Mouse (Mus musculus): ENCODE measurements around the gene Dpy19l3.

DNA sequence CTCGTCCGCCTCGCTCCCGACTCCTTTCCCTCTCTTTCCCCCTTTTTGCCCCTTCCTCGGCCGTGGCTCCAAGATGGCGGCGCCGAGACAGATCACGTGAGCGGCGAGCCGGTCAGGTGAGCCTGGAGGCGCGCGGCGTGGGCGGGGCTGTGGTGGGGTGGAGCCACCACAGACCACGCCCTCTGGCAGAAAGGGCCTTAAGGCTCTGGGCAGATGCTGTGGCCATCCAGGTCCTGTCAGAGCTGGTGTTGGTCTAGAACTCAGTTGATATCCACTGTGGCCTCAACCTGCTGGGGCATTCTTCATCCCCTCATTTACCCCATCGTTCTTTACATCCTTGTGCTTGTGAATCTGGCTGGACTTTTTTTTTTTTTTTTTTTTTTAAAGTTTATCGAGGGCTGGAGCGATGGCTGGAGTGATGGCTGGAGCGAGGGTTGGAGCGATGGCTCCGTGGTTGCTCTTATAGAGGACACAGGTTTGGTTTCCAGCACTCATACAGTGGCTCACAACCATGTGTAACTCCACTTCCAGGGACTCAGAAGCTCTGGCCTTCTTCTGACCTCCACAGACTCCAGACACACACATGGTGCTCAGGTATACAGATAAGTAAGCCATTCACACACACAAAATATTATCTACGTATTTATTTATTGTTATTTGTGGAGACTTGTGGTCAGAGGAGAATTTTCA lies 48.8 kb upstream of the Dpy19l3 start, which contains the start of gene Zfp507:
- TF ChIP-seq POLR2A (IDR thresholded peaks at IDR 0.05; ENCODE audit: borderline replicate concordance, low read depth, low read length) (no peak), CTCF (IDR thresholded peaks at IDR 0.05; ENCODE audit: low read depth, low read length) (no peak)

All from bone marrow macrophage, adult 2 months (primary cell).